Mouse (Mus musculus) myocyte (in vitro differentiated cells): ENCODE results near the gene Ccdc144b. TPM values are rescaled to one million over a fixed set of nuclear protein-coding genes. Genes with fewer than 3 reads are reported as not detected.

Experiments
- H3K27me3 ChIP-seq: one replicate; pipeline ENCODE4 v1.6.1; 2011; ENCODE audit not compliant: control insufficient read depth, insufficient read depth, insufficient read length
- H3K36me3 ChIP-seq: one replicate; pipeline ENCODE4 v1.6.1; 2011; ENCODE audit not compliant: control insufficient read depth, insufficient read depth
- H3K4me2 ChIP-seq: one replicate; pipeline ENCODE4 v1.6.1; 2011; ENCODE audit warnings: low read depth, control low read depth
- H3K4me3 ChIP-seq: one replicate; pipeline ENCODE4 v1.5.1; 2011; ENCODE audit warnings: mild to moderate bottlenecking, control low read depth, moderate library complexity
- H3K79me2 ChIP-seq: one replicate; pipeline ENCODE4 v1.6.1; 2011; ENCODE audit not compliant: control insufficient read depth, insufficient read depth
- H3ac ChIP-seq: one replicate; pipeline ENCODE4 v1.6.1; 2011; ENCODE audit not compliant: control insufficient read depth, insufficient read length
- CEBPB ChIP-seq: IDR thresholded peaks from 2 replicates; pipeline ENCODE4 v1.6.1; 2011; ENCODE audit warnings: mild to moderate bottlenecking, moderate library complexity; ENCODE audit not compliant: poor library complexity, insufficient read depth, severe bottlenecking
- E2F4 ChIP-seq: IDR thresholded peaks from one replicate; pipeline ENCODE4 v1.6.1; 2011; ENCODE audit warnings: mild to moderate bottlenecking, control low read depth, moderate library complexity; ENCODE audit not compliant: insufficient read depth
- MAX ChIP-seq: IDR thresholded peaks from one replicate; pipeline ENCODE4 v1.6.1; 2011; ENCODE audit warnings: low read depth, mild to moderate bottlenecking, control low read depth
- MYOD1 ChIP-seq, 3 experiments: IDR thresholded peaks; one replicate each; pipeline ENCODE4 v1.6.1; 2011; ENCODE audit warnings: control low read depth in 2 of 3, low read depth in 2 of 3, mild to moderate bottlenecking in 2 of 3, moderate library complexity in 1 of 3; ENCODE audit not compliant: insufficient read length in 2 of 3, control insufficient read depth in 1 of 3
- MYOG ChIP-seq, 3 experiments: IDR thresholded peaks; one replicate each; pipeline ENCODE4 v1.6.1; 2011; ENCODE audit warnings: control low read depth in 2 of 3, low read depth in 2 of 3, mild to moderate bottlenecking in 2 of 3; ENCODE audit not compliant: insufficient read length in 2 of 3, control insufficient read depth in 1 of 3, insufficient read depth in 1 of 3
- POLR2A ChIP-seq: IDR thresholded peaks from one replicate; pipeline ENCODE4 v1.6.1; 2011; ENCODE audit warnings: low read depth, mild to moderate bottlenecking, control low read depth, moderate library complexity; ENCODE audit not compliant: insufficient read length
- POLR2AphosphoS2 ChIP-seq: IDR thresholded peaks from one replicate; pipeline ENCODE4 v1.6.1; 2011; ENCODE audit warnings: low read depth, control low read depth; ENCODE audit not compliant: insufficient read length
- REST ChIP-seq: IDR thresholded peaks from one replicate; pipeline ENCODE4 v1.6.1; 2011; ENCODE audit warnings: mild to moderate bottlenecking, control low read depth, moderate library complexity; ENCODE audit not compliant: insufficient read depth, insufficient read length
- SRF ChIP-seq: IDR thresholded peaks from one replicate; pipeline ENCODE4 v1.6.1; 2011; ENCODE audit warnings: low read depth; ENCODE audit not compliant: control insufficient read depth, insufficient read length
- TCF12 ChIP-seq: IDR thresholded peaks from one replicate; pipeline ENCODE4 v1.6.1; 2011; ENCODE audit warnings: mild to moderate bottlenecking, control low read depth; ENCODE audit not compliant: poor library complexity, insufficient read depth, severe bottlenecking
- TCF3 ChIP-seq: IDR thresholded peaks from one replicate; pipeline ENCODE4 v1.6.1; 2011; ENCODE audit warnings: low read depth, control low read depth; ENCODE audit not compliant: insufficient read length
- USF1 ChIP-seq: IDR thresholded peaks from one replicate; pipeline ENCODE4 v1.6.1; 2011; ENCODE audit warnings: low read depth, mild to moderate bottlenecking, control low read depth, moderate library complexity
- polyA plus RNA-seq: library from polyadenylated mRNA; unstranded; fragments of >200 nt; fragmentation: generic; extraction: Trizol; gene quantifications from one replicate; pipeline ENCODE4 v1.2.1, GENCODE M21; 2012; ENCODE audit warnings: missing spikeins

Gene Ccdc144b
- polyA plus RNA-seq, 1 experiment: not detected

DNA sequence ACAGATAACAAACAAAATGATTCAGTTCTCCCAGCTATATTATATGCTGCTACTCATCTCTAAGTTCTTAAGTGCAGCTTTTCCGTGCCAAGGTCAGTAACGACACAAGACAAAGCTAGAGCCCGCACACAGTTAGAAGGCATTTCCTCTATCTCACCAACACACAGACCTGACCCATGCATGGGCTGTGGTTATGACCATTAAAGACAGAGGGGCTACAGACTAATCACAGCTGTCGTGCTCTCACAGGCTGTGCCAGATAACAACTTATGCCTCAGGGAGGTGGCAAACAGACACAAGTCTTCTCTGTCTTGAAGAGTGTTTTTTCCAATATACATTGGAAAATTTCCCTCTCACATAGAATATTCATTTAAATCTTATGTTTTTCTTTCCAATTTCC, 88.4 kb downstream of the Ccdc144b start:
- no peak overlapping the region for H3ac ChIP-seq
- TF ChIP-seq POLR2A (no peak), MAX (no peak)
- no peaks in the 10 kb centered on the region for H3K27me3 ChIP-seq
- H3K36me3 ChIP-seq: no peaks in the 10 kb centered on the region
- H3K4me2 ChIP-seq: no peak overlapping the region
- H3K4me3 ChIP-seq: no peak overlapping the region
- H3K79me2 ChIP-seq: no peaks in the 10 kb centered on the region

DNA sequence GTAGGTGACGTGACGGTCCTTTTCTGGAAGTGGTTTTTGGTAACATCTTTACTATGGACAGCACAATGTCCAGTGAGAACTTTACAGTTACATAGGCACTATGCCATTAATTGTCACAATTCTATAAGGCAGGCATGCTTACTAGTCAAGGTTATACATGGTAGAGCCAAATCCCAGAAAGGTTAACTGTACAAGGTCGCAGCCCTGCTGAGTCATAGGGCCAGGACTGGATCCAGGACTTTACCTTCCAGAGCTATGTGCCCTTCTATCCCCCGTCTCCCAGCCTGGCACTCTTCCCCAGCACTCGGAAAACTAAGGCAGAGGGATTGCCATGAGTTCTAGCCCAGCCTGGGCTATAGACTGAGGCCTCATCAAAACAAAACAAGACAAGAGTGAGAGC, 89.4 kb downstream of the Ccdc144b start:
- no peaks in the 10 kb centered on the region for H3K36me3 ChIP-seq
- H3K4me2 ChIP-seq: no peak overlapping the region
- no peak overlapping the region for H3ac ChIP-seq

DNA sequence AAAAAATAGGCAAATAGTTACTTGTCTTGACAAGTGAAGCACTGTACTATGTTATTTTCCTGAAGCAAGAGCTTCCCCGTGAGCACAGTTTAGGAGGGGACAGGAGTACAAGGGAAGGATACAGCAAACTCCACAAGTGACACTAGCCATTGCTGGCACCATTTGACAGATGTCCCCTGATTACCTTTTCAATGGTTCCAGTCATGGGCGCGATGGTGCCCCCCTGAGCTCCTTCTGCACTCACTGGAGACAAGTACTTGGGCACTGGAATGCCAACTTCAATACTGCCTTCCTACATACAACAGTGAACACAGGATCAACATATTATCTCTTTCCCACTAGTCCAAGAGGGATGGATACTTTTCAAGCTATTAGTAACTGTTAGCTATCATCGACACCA, 89.9 kb downstream of the Ccdc144b start:
- Histone ChIP-seq H3ac (no peak overlapping the region), H3K4me2 (no peak overlapping the region), H3K36me3 (no peaks in the 10 kb centered on the region), H3K4me3 (no peak overlapping the region), H3K27me3 (no peaks in the 10 kb centered on the region), H3K79me2 (no peaks in the 10 kb centered on the region)
- no peak for TF ChIP-seq MYOG (IDR thresholded peaks at IDR 0.05; ENCODE audit: control insufficient read depth in 1 of 3, insufficient read depth in 1 of 3, insufficient read length in 2 of 3, low read depth in 2 of 3)
- TF ChIP-seq REST: no peak
- no peak for TF ChIP-seq SRF
- TF ChIP-seq E2F4: no peak
- TF ChIP-seq CEBPB: no peak
- TF ChIP-seq POLR2AphosphoS2: no peak
- TF ChIP-seq MYOD1 (IDR thresholded peaks at IDR 0.05; ENCODE audit: control insufficient read depth in 1 of 3, insufficient read length in 2 of 3, low read depth in 2 of 3): no peak
- TF ChIP-seq POLR2A: no peak
- TF ChIP-seq MAX: no peak
- no peak for TF ChIP-seq TCF3

More for the DNA sequence above, 89.4 kb downstream of the Ccdc144b start:
- H3K27me3 ChIP-seq: no peaks in the 10 kb centered on the region
- H3K4me3 ChIP-seq: no peak overlapping the region
- H3K79me2 ChIP-seq: no peaks in the 10 kb centered on the region
- TF ChIP-seq TCF12 (no peak), MAX (no peak), POLR2AphosphoS2 (no peak), MYOD1 (IDR thresholded peaks at IDR 0.05; ENCODE audit: control insufficient read depth in 1 of 3, insufficient read length in 2 of 3, low read depth in 2 of 3) (no peak), TCF3 (no peak), MYOG (IDR thresholded peaks at IDR 0.05; ENCODE audit: control insufficient read depth in 1 of 3, insufficient read depth in 1 of 3, insufficient read length in 2 of 3, low read depth in 2 of 3) (no peak), REST (no peak), SRF (no peak), POLR2A (no peak), CEBPB (no peak), E2F4 (no peak), USF1 (no peak)

- Histone ChIP-seq H3K4me3 (no peak overlapping the region), H3K4me2 (no peak overlapping the region), H3ac (no peak overlapping the region), H3K36me3 (no peaks in the 10 kb centered on the region), H3K27me3 (no peaks in the 10 kb centered on the region), H3K79me2 (no peaks in the 10 kb centered on the region)
- TF ChIP-seq MAX: no peak
- no peak for TF ChIP-seq POLR2A
- no peak for TF ChIP-seq SRF
- no peak for TF ChIP-seq MYOD1 (IDR thresholded peaks at IDR 0.05; ENCODE audit: control insufficient read depth in 1 of 3, insufficient read length in 2 of 3, low read depth in 2 of 3)
- no peak for TF ChIP-seq E2F4
- no peak for TF ChIP-seq TCF3
- no peak for TF ChIP-seq USF1
- no peak for TF ChIP-seq TCF12
Observed at GRCm38 (mm10) chr3:35962967-35963366, 90.4 kb downstream of the Ccdc144b start.

Other genes with a start within 250 kb of the Ccdc144b start
- gene Dcun1d1, start 116.1 kb downstream of the Ccdc144b start, polyA plus RNA-seq: 15.1 TPM
- 12.7 TPM for gene Mccc1, start 52.9 kb downstream of the Ccdc144b start, polyA plus RNA-seq
- gene Acad9, start 12.4 kb upstream of the Ccdc144b start, polyA plus RNA-seq: 20.5 TPM
- 1.0 TPM for gene D3Ertd254e, start 97.5 kb upstream of the Ccdc144b start, polyA plus RNA-seq
- not detected for gene Qrfpr, start 168.8 kb upstream of the Ccdc144b start, polyA plus RNA-seq